Mouse (Mus musculus) heart, postnatal 0 days (tissue): ENCODE results near the gene Fgfr2. TPM values are rescaled to one million over a fixed set of nuclear protein-coding genes. Genes with fewer than 3 reads are reported as not detected.
A peak's percentile ranks its signal among the peaks of the same experiment; 100 is the strongest.

Experiments
- ATAC-seq: fragments of 200-750 bp; cut with Nextera tagmentation; 2 replicates; pipeline ENCODE4 v1.8.0; 2017; ENCODE audit warnings: low read depth, moderate number of reproducible peaks, moderate library complexity; ENCODE audit not compliant: insufficient read depth
- DNase-seq: peaks from one replicate; pipeline ENCODE4 v3.0.0-alpha.2; 2016; ENCODE audit warnings: low spot score
- H3K27ac ChIP-seq: fragments of 300-500 bp; sonication (generic); 2 replicates; pipeline ENCODE4 v1.5.1; 2014; ENCODE audit warnings: low read depth, mild to moderate bottlenecking
- H3K27me3 ChIP-seq: fragments of 300-500 bp; sonication (generic); 2 replicates; pipeline ENCODE4 v1.6.1; 2014; ENCODE audit warnings: low read length, mixed read lengths; ENCODE audit not compliant: control insufficient read depth, insufficient read depth
- H3K36me3 ChIP-seq: fragments of 300-500 bp; sonication (generic); replicated peaks from 2 replicates; pipeline ENCODE4 v1.6.1; 2014; ENCODE audit warnings: low read length, mixed read lengths; ENCODE audit not compliant: control insufficient read depth, insufficient read depth
- H3K4me1 ChIP-seq: fragments of 300-500 bp; sonication (generic); 2 replicates; pipeline ENCODE4 v1.6.1; 2014; ENCODE audit warnings: antibody characterized with exemption; ENCODE audit not compliant: control insufficient read depth, insufficient read depth
- H3K4me2 ChIP-seq: fragments of 300-500 bp; sonication (generic); 2 replicates; pipeline ENCODE4 v1.6.1; 2014; ENCODE audit warnings: low read depth, mild to moderate bottlenecking, low read length, moderate library complexity
- H3K4me3 ChIP-seq: fragments of 300-500 bp; sonication (generic); 2 replicates; pipeline ENCODE4 v1.5.1; 2014; ENCODE audit warnings: low read depth, low read length
- H3K9ac ChIP-seq: fragments of 300-500 bp; sonication (generic); replicated peaks from 2 replicates; pipeline ENCODE4 v1.6.1; 2014; ENCODE audit warnings: low read depth, low read length, mixed read lengths
- H3K9me3 ChIP-seq: fragments of 300-500 bp; sonication (generic); replicated peaks from 2 replicates; pipeline ENCODE4 v1.6.1; 2016; ENCODE audit warnings: low read length; ENCODE audit not compliant: control insufficient read depth
- CTCF ChIP-seq: IDR thresholded peaks from 2 replicates; pipeline ENCODE4 v1.5.1; 2016; ENCODE audit warnings: antibody characterized with exemption, control low read depth, low read depth
- EP300 ChIP-seq: IDR thresholded peaks from 2 replicates; pipeline ENCODE4 v1.6.1; 2016; ENCODE audit warnings: antibody characterized with exemption, low read depth
- WGBS: fragments of 180-500 bp; shearing (Covaris S2); extraction: QIAGEN DNeasy Blood & Tissue Kit; methylation state at CpG from one replicate; pipeline ENCODE4 v1.1.7; 2014; 5-methylcytosine and 5-hydroxymethylcytosine counted together
- polyA plus RNA-seq: library from polyadenylated mRNA; unstranded; fragments of >200 nt; fragmentation: Nextera tagmentation; extraction: Ambion mirVana; gene quantifications from 2 replicates; pipeline ENCODE4 v1.2.1, GENCODE M21; 2015
- total RNA-seq: library from RNA; depleted of rRNA; stranded (reverse); fragments of >200 nt; gene quantifications from 2 replicates; pipeline ENCODE4 v1.2.3, GENCODE M21; 2014; ENCODE audit warnings: low replicate concordance

The Fgfr2 gene
- total and polyA plus RNA-seq, 2 experiments from 2014 or later = 3.8 to 11.5 TPM

DNA sequence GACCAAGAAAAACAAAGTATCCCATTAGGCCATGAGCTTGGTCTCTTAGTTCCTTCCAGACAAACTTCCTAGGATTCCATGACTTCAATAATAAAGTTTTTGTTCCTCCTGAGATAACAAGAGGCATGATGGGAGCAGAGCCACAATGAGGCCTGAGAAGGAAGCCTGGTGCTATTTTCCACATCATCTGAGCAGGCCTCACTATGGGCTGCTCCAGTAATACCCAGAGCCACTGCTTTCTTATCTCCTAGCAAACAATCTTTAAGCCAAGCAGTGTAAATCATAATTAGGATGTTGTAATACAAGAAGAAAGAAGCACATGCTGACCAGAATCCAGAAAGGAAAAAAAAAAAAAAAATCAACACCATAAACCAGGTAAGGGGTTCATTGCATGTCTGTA, 6.6 kb downstream of the Fgfr2 start:
- H3K4me3 ChIP-seq = no peak overlapping the region
- DNase-seq (no peak), ATAC-seq (no peak)
- no peaks in the 10 kb centered on the region for H3K9me3 ChIP-seq
- peak overlapping the region; percentile 59; the same call in 1 of the 2 replicates for H3K4me2 ChIP-seq
- no peaks in the 10 kb centered on the region for H3K36me3 ChIP-seq
- no peaks in the 10 kb centered on the region for H3K27me3 ChIP-seq
- TF ChIP-seq CTCF = no peak
- no peak for TF ChIP-seq EP300
- peaks cover 78% of the 10 kb centered on the region for H3K4me1 ChIP-seq
- H3K9ac ChIP-seq = peak overlapping the region; percentile 30
- peak overlapping the region; percentile 87 for H3K27ac ChIP-seq

DNA sequence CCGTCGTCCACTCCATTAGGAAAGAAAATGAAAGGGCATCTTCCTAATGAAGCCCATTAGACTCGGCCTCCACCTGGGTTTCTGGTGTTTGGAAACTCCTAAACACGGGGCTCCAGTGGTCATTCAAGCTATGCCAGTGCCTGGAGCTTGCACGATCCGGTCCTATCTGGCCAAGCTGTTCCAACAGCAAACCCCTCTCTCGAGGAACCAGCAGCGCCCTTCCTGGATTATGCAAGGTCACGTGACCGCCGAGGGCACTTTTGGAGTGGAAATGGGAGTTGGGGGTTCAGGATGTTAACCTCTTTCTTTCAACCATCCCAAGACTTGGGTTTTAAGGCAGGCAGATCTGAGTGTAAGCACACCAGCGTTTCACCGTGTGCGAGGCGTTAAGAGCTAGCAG, 7.3 kb downstream of the Fgfr2 start:
- WGBS = 7% methylated on average over 15 of the region's 15 CpGs
- Histone ChIP-seq H3K9me3 (no peaks in the 10 kb centered on the region), H3K9ac (peak overlapping the region; percentile 30), H3K4me2 (peak overlapping the region; percentile 59), H3K27ac (peak overlapping the region; percentile 87), H3K4me3 (peak overlapping the region; percentile 32), H3K4me1 (peaks cover 81% of the 10 kb centered on the region), H3K27me3 (no peaks in the 10 kb centered on the region), H3K36me3 (no peaks in the 10 kb centered on the region)
- peak; percentile 67 for DNase-seq
- ATAC-seq = peak; percentile 69; the same call in 1 of the 2 replicates
- TF ChIP-seq EP300 (no peak), CTCF (no peak)

DNA sequence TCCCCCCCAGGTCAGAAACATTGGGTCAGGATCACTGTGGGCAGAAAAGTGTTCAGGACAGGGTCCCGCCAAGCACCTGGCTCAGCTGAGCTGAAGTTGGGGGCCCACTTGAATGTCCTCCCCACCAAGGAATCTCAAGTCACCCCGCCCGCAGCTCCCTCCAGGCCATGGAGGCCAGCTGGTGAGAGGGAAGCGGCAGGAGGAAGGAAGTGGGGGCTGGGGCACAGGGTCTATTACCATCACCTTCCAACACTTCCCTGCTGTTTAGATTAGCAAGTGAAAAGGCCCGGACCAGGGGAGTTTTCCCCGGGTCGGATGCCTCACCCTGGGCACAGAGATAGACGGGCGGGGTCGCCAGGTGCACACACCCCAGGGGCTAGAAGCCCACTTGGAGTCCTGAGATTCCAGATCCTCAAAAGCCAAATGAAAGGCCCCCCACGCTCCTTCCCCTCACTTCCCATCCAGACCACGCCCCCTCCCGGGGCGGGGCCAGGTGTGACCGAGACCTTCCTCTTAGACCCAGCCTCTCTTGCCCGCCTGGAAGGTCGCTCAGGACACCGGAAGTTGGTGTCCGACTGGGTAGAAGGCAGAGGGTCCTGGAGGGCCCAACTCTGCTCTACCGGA, 8.2 kb downstream of the Fgfr2 start:
- Histone ChIP-seq H3K9ac (peak overlapping the region; percentile 43), H3K27me3 (no peaks in the 10 kb centered on the region), H3K4me1 (peaks cover 78% of the 10 kb centered on the region), H3K9me3 (no peaks in the 10 kb centered on the region), H3K27ac (peak overlapping the region; percentile 87), H3K4me3 (peak overlapping the region; percentile 32), H3K36me3 (no peaks in the 10 kb centered on the region), H3K4me2 (peak overlapping the region; percentile 59)
- 16% methylated on average over 19 of the region's 20 CpGs for WGBS
- ATAC-seq (peak; percentile 68), DNase-seq (peak; percentile 64)
- no peak for TF ChIP-seq EP300
- TF ChIP-seq CTCF = no peak

DNA sequence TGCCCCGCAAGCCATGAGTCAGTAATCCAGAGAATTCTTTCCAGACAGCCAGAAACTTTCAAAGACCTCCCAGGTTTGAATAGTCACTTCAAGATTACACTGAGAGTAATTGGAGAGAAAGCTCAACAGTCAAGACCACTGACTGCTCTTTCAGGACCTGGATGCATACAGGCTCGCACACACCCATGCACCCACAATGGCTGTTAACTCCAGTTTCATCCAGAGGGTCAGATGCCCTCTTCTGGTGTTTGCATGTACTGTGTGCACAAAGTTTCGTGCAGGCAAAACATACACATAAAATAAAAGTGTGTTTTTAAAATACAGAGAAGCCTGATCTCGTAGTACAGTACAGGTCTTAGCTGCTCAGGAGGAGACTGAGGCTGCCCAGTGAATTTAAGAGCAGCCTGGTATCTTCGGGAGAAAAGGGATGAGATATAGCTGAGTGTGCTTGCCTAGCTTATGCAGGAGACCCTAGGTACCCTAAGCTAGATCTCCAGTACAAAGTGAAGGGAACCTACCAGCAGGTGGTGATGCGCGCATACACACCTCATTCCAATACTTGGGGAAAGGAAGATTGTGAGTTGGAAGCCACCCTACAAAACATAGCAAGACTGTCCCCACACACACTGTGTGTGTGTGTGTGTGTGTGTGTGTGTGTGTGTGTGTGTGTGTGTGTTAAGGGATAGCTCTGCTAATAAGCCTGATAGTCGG, 9.8 kb downstream of the Fgfr2 start:
- Histone ChIP-seq H3K4me2 (no peak overlapping the region), H3K4me3 (no peak overlapping the region), H3K27me3 (no peaks in the 10 kb centered on the region), H3K4me1 (peaks cover 69% of the 10 kb centered on the region), H3K36me3 (no peaks in the 10 kb centered on the region), H3K9me3 (no peaks in the 10 kb centered on the region), H3K9ac (no peak overlapping the region), H3K27ac (peak overlapping the region; percentile 68)
- ATAC-seq (no peak), DNase-seq (no peak)
- WGBS = 72% methylated on average over 8 of the region's 8 CpGs
- TF ChIP-seq CTCF = peak; percentile 42
- TF ChIP-seq EP300 = no peak

DNA sequence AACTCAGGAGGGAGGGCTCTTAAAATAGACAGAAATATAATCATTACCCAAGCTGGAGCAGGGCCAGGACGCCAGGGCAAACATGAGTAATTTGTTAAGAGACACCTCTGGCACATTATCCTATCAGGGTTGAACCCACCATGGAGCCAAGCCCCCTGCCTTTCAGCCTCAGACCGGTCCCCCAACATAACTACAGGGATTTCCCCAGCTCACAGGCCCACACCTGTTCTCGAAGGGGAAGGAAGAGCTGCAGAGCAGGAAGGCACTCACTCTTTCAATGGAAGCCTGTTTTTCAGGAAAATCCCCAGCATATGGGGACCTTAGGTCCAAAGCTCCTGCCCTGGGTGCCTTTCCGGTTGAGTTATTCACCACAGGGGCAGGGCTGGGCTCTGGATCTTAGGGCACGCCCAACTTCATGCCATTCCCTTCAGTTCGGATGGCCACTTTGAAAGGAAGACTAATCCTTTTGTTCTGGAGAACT, 10.8 kb downstream of the Fgfr2 start:
- Histone ChIP-seq H3K4me3 (no peak overlapping the region), H3K27me3 (no peaks in the 10 kb centered on the region), H3K9me3 (no peaks in the 10 kb centered on the region), H3K4me2 (peak overlapping the region; percentile 30; the same call in 1 of the 2 replicates), H3K4me1 (peaks cover 62% of the 10 kb centered on the region), H3K9ac (no peak overlapping the region; the same call in 1 of the 2 replicates), H3K36me3 (no peaks in the 10 kb centered on the region), H3K27ac (peak overlapping the region; percentile 68)
- no peak for TF ChIP-seq CTCF
- no peak for TF ChIP-seq EP300
- no peak for DNase-seq
- WGBS = 13% methylated on average over 6 of the region's 6 CpGs
- ATAC-seq = no peak

DNA sequence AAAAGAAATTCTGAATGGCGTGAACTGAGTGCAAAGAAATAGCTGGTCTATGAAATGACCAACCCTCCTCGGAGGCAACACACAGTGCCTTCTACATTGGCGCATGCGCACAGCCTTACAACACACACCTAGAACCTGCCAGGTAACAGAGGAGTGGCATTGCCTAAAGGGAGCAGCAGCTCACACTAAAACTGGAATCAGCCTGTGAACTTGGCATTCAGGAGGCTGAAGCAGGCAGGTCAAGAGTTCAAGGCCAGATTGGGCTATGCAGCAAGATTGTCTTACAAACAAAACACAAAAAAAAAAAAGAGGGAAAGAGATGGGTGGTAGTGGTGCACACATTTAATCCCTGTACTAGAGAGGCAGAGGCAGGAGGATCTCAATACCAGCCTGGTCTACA, 13.7 kb downstream of the Fgfr2 start:
- Histone ChIP-seq H3K9ac (no peak overlapping the region), H3K9me3 (no peaks in the 10 kb centered on the region), H3K36me3 (no peaks in the 10 kb centered on the region), H3K4me2 (no peak overlapping the region), H3K4me3 (no peak overlapping the region), H3K27me3 (no peaks in the 10 kb centered on the region), H3K27ac (no peak overlapping the region), H3K4me1 (peaks cover 36% of the 10 kb centered on the region)
- DNase-seq = no peak
- no peak for TF ChIP-seq EP300
- no peak for TF ChIP-seq CTCF
- 90% methylated on average over 4 of the region's 4 CpGs for WGBS
- ATAC-seq = no peak
